1 mouse cellular context compared by ENCODE assay signal in the genomic region with DNA sequence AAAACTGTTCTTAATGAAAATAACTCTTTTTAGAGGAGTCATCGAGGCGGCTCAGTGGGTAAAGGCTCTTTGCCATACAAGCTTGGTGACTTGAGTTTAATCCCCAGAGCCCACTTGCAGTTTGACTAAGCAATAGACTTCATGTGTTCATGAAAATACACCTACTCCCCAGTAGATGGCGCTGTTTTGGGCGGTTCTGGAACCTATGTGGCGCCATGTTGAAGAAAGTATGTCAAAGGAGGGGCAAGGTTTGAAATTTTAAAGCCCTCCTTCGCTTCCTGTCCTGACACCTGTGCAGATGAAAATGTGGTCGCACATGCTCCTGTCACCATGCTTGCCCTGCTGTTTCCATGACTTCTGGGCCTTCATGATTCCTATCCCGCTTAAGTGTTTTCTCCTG.
A peak's percentile ranks its signal among the peaks of the same experiment; 100 is the strongest.
TF ChIP-seq lines count a peak whose summit lies in the region.

No protein-coding gene starts in this region.

TF ChIP-seq in MEL, 35 proteins besides CTCF, POLR2A, EP300 and RAD21 (continued from another document):
- no peak for TF ChIP-seq POLR2AphosphoS5 (IDR thresholded peaks at IDR 0.05; ENCODE audit: borderline replicate concordance, low read depth, low read length)
- no peak for TF ChIP-seq ZMIZ1 (IDR thresholded peaks at IDR 0.05; ENCODE audit: low read depth, low read length)
- no peak for TF ChIP-seq GATA1 (IDR thresholded peaks at IDR 0.05; ENCODE audit: low read depth, low read length)
- TF ChIP-seq MYC (IDR thresholded peaks at IDR 0.05; ENCODE audit: low read depth, low read length): no peak
- peak; percentile 32; the same call in 1 of the 2 replicates for TF ChIP-seq ZC3H11A (IDR thresholded peaks at IDR 0.05; ENCODE audit: low read depth, low read length)
- TF ChIP-seq SIN3A (IDR thresholded peaks at IDR 0.05; ENCODE audit: low read length): no peak
- TF ChIP-seq CHD1 (IDR thresholded peaks at IDR 0.05; ENCODE audit: low read depth, low read length): no peak
- TF ChIP-seq MYB (IDR thresholded peaks at IDR 0.05; ENCODE audit: low read depth, low read length): no peak
- no peak for TF ChIP-seq TBP (IDR thresholded peaks at IDR 0.05; ENCODE audit: low read depth, low read length)
- no peak for TF ChIP-seq MAFK (IDR thresholded peaks at IDR 0.05; ENCODE audit: borderline replicate concordance, low read depth, low read length)
